Mouse (Mus musculus): Measurements from ENCODE around the gene Rabl6.
A peak's percentile ranks its signal among the peaks of the same experiment; 100 is the strongest.

Rabl6 gene

GRCm38 (mm10) chr2:25546811-25547491 lies 61.4 kb downstream of the Rabl6 start, which contains the start of gene Traf2:
Traf2 (minus strand) TSS chr2:25546940.
- peak; percentile 99 for DNase-seq (ENCODE audit: low read depth, low spot score)

DNA sequence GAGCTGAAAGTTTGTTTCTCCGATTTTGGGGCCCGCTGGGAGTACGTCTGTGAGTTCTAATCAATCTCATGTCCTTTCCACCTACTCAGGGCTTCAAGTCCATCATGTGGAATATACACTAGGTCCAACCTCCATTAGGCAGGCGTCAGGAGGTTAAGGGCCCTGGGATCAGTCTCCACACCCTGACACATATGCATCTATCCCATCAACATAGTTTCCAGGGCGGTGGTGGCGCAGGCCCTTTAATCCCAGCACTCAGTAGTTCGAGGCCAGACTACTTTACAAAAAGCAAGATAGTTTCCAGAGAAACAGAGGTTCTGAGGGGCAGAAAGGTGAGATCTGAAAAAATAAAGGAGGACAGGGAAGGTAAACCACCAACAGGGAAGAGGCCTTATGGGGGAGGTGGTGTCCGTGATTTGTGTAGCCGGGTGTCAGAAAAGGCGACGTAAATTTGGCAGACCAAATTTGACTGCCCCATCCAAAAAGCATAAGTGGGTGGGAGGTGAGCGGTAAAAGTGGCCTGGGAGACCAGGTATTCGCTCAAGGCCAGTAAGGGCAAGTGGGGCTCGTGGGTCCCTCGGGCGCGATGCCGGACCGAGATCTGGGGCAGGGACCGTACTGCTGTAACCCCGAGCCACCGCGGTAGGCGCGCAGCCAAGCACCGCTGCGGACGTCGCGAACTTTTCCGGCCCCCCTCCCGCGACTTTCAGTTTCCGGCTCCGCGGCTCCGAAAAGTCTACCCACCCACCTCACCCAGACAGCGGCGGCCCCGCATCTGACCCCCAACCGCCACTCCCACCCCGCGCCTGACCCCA lies 62.1 kb downstream of the Rabl6 start:
- DNase-seq (ENCODE audit: low read depth, low spot score) = no peak

DNA sequence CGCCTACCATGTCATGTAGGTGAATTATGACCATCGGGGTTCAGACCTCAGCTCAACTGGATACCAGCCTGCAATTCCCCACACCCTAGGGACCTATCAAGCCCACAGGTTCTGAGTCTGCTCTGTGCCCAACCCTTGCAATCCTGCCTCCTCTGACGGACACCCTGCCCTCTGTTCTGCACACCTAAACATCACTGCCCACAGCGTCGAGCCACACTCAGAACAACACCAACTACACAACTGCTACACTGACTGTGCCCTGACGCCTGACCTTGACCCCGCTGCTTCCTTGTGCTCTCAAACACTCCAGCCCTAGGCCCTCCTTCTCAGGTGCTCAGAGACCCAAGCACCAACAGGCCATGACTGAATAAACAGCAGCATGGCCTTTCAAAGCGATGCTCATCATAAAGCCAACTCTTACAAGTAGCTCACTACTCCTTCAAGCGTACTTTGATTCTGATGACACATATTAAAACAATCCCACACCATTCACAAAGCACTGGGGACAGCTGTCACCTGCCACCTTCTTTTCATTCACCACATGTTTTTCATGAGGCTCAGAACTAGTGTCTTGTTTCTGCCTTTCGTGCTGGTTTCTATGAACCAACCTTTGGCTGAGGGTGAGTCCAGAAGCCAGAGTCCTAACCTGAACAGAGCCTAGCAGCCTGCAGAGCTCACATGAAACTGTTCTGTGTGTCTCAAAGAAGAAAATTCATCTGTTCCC lies 66.5 kb downstream of the Rabl6 start:
- DNase-seq (ENCODE audit: low read depth, low spot score) = no peak

- DNase-seq (ENCODE audit: low read depth, low spot score) = no peak
Measured at GRCm38 (mm10) chr2:25540541-25540948, 67.8 kb downstream of the Rabl6 start.

- no peak for DNase-seq (ENCODE audit: low read depth, low spot score)
Measured at GRCm38 (mm10) chr2:25536531-25536930, 71.8 kb downstream of the Rabl6 start.

DNA sequence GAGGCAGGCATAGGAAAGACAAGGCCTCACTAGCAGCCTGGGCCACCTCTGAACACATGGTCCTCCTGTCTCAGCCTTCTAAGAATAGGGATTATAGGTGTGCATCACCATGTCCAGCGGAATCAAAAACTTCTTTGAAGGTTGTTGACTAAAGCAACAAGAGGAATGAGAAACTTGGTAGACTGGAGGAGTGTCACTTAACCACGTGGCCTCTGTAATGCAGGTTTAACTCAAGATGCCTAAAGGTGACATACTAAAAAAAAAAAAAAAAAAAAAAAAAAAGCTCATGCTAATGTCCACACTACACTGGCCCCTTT lies 73.5 kb downstream of the Rabl6 start:
- no peak for DNase-seq (ENCODE audit: low read depth, low spot score)

DNA sequence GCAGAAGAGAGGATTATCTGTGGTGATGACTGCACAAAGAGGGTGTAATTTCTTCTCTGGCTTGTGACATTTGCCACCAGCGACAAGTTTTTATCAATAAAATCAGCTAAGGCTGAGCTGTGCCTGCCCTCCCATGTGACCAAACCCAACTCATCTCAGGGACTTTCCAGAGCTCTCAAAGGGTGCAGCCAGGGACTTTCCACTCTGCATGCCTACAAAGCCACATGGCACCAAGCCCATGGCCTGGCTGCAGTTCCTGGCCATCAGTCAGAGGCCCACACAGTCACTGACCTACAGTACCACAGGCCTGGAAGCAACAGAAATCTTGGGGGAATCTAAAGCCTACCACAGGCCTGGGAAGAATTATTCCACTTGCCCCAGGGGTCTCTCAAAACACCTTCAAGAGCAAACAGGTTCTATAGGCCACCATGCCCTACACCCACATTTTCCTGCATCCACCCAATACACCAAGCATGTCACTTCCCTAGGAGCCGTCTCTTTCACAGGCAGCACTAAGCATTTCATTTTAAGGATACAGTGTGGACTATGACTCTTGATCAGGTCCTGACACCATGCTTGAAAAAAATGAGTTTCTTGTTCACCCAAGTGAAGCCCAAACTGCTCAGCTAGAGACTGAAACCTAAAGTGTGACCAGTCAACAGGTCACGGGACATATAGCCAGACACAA lies 74.0 kb downstream of the Rabl6 start:
- peak; percentile 90 for DNase-seq (ENCODE audit: low read depth, low spot score)

DNA sequence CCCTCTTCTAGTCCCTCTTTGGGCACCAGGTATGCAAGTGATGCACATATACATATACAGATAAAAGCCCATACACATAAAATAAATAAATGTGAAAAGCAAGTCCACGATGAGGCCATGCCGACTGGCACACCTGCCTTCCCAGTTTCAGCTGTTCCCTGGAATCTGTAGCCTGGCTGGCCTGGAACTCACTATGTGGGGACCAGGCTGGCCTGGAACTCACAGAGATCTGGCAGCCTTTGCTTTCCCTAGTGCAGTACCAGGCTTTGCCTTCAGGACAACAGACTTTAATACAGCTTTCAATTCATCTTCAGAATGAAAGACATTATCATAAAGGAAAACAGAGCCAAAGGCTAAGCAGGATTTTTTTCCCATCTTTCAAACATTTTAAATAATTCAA lies 74.6 kb downstream of the Rabl6 start:
- no peak for DNase-seq (ENCODE audit: low read depth, low spot score)
